Mouse (Mus musculus): ENCODE measurements at regions not wholly inside any gene's neighbourhood (a gene's known extent, or its start where the extent isn't known, plus 50 kb on each side); places are given as distances from the start of the nearest gene placed in this dataset.

DNA sequence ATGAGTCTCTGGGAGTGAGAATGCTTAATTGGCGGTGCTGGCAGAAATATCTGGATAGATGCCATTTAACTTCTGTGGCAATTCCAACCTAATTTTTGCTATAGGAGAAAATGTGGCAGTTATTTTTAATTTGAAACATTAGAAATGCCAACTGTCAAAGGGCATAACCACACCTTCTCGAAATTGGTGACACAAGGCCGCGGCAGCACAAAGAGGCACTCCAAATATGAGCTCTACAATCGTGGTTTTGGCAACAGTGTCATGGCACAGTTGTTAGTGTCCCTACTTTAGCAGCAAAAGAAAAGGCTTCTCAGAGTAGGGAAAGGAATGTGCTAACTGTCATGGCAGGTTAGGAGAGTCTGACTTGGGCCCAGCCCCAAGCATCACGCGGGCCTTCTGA, 157.0 kb upstream of the Runx1 start:
- H3K36me3 ChIP-seq (ENCODE audit: control insufficient read depth, insufficient read depth, low read length), result no peaks in the 10 kb centered on the region
- H3K4me3 ChIP-seq (ENCODE audit: insufficient read depth, low read depth, low read length), result no peak overlapping the region
- DNase-seq, result no peak
- 97% methylated on average over 7 of the region's 7 CpGs for WGBS
- no peaks in the 10 kb centered on the region for H3K4me1 ChIP-seq (ENCODE audit: control insufficient read depth, insufficient read depth, low read length)
- TF ChIP-seq POLR2A (IDR thresholded peaks at IDR 0.05; ENCODE audit: low read depth, low read length) (no peak), CTCF (conservative IDR thresholded peaks at IDR 0.05; ENCODE audit: insufficient read depth, insufficient read length, low read depth, low read length) (no peak)
- H3K27me3 ChIP-seq (replicated peaks; ENCODE audit: control insufficient read depth, insufficient read depth, low read length), result no peaks in the 10 kb centered on the region
- no peak overlapping the region for H3K27ac ChIP-seq (ENCODE audit: insufficient read depth, low read depth, low read length)

GRCm38 (mm10) chr16:92979620-92980330, 153.8 kb upstream of the Runx1 start:
- no peaks in the 10 kb centered on the region for H3K36me3 ChIP-seq (ENCODE audit: control insufficient read depth, insufficient read depth, low read length)
- TF ChIP-seq POLR2A (IDR thresholded peaks at IDR 0.05; ENCODE audit: low read depth, low read length), result no peak
- TF ChIP-seq CTCF (conservative IDR thresholded peaks at IDR 0.05; ENCODE audit: insufficient read depth, insufficient read length, low read depth, low read length), result no peak
- DNase-seq, result no peak
- H3K4me3 ChIP-seq (ENCODE audit: insufficient read depth, low read depth, low read length), result no peak overlapping the region
- H3K27ac ChIP-seq (ENCODE audit: insufficient read depth, low read depth, low read length), result no peak overlapping the region
- no peaks in the 10 kb centered on the region for H3K27me3 ChIP-seq (replicated peaks; ENCODE audit: control insufficient read depth, insufficient read depth, low read length)
- 43% methylated on average over 11 of the region's 11 CpGs for whole genome bisulfite sequencing
- H3K4me1 ChIP-seq (ENCODE audit: control insufficient read depth, insufficient read depth, low read length), result no peaks in the 10 kb centered on the region

GRCm38 (mm10) chr16:92976097-92976496, 150.1 kb upstream of the Runx1 start:
- TF ChIP-seq POLR2A (IDR thresholded peaks at IDR 0.05; ENCODE audit: low read depth, low read length) (no peak), CTCF (conservative IDR thresholded peaks at IDR 0.05; ENCODE audit: insufficient read depth, insufficient read length, low read depth, low read length) (no peak)
- no peaks in the 10 kb centered on the region for H3K4me1 ChIP-seq (ENCODE audit: control insufficient read depth, insufficient read depth, low read length)
- H3K27me3 ChIP-seq (replicated peaks; ENCODE audit: control insufficient read depth, insufficient read depth, low read length), result no peaks in the 10 kb centered on the region
- 59% methylated on average over 8 of the region's 8 CpGs for WGBS
- H3K4me3 ChIP-seq (ENCODE audit: insufficient read depth, low read depth, low read length), result no peak overlapping the region
- DNase-seq, result no peak
- no peaks in the 10 kb centered on the region for H3K36me3 ChIP-seq (ENCODE audit: control insufficient read depth, insufficient read depth, low read length)
- H3K27ac ChIP-seq (ENCODE audit: insufficient read depth, low read depth, low read length), result no peak overlapping the region

GRCm38 (mm10) chr16:92975090-92975489, 149.1 kb upstream of the Runx1 start:
- no peak for TF ChIP-seq POLR2A (IDR thresholded peaks at IDR 0.05; ENCODE audit: low read depth, low read length)
- TF ChIP-seq CTCF (conservative IDR thresholded peaks at IDR 0.05; ENCODE audit: insufficient read depth, insufficient read length, low read depth, low read length), result no peak
- Histone ChIP-seq H3K27me3 (replicated peaks; ENCODE audit: control insufficient read depth, insufficient read depth, low read length) (no peaks in the 10 kb centered on the region), H3K4me1 (ENCODE audit: control insufficient read depth, insufficient read depth, low read length) (no peaks in the 10 kb centered on the region), H3K36me3 (ENCODE audit: control insufficient read depth, insufficient read depth, low read length) (no peaks in the 10 kb centered on the region), H3K4me3 (ENCODE audit: insufficient read depth, low read depth, low read length) (no peak overlapping the region), H3K27ac (ENCODE audit: insufficient read depth, low read depth, low read length) (no peak overlapping the region)
- WGBS, result 89% methylated on average over 8 of the region's 8 CpGs
- no peak for DNase-seq

GRCm38 (mm10) chr16:92972681-92973080, 146.7 kb upstream of the Runx1 start:
- 77% methylated on average over 5 of the region's 5 CpGs for WGBS
- Histone ChIP-seq H3K36me3 (ENCODE audit: control insufficient read depth, insufficient read depth, low read length) (no peaks in the 10 kb centered on the region), H3K4me3 (ENCODE audit: insufficient read depth, low read depth, low read length) (no peak overlapping the region), H3K27ac (ENCODE audit: insufficient read depth, low read depth, low read length) (no peak overlapping the region), H3K4me1 (ENCODE audit: control insufficient read depth, insufficient read depth, low read length) (no peaks in the 10 kb centered on the region), H3K27me3 (replicated peaks; ENCODE audit: control insufficient read depth, insufficient read depth, low read length) (no peaks in the 10 kb centered on the region)
- TF ChIP-seq POLR2A (IDR thresholded peaks at IDR 0.05; ENCODE audit: low read depth, low read length) (no peak), CTCF (conservative IDR thresholded peaks at IDR 0.05; ENCODE audit: insufficient read depth, insufficient read length, low read depth, low read length) (no peak)
- DNase-seq, result no peak

GRCm38 (mm10) chr16:92971956-92972355, 146.0 kb upstream of the Runx1 start:
- WGBS, result 90% methylated on average over 3 of the region's 3 CpGs
- no peaks in the 10 kb centered on the region for H3K36me3 ChIP-seq (ENCODE audit: control insufficient read depth, insufficient read depth, low read length)
- H3K4me1 ChIP-seq (ENCODE audit: control insufficient read depth, insufficient read depth, low read length), result no peaks in the 10 kb centered on the region
- TF ChIP-seq POLR2A (IDR thresholded peaks at IDR 0.05; ENCODE audit: low read depth, low read length) (no peak), CTCF (conservative IDR thresholded peaks at IDR 0.05; ENCODE audit: insufficient read depth, insufficient read length, low read depth, low read length) (no peak)
- no peak for DNase-seq
- H3K27ac ChIP-seq (ENCODE audit: insufficient read depth, low read depth, low read length), result no peak overlapping the region
- H3K27me3 ChIP-seq (replicated peaks; ENCODE audit: control insufficient read depth, insufficient read depth, low read length), result no peaks in the 10 kb centered on the region
- no peak overlapping the region for H3K4me3 ChIP-seq (ENCODE audit: insufficient read depth, low read depth, low read length)

GRCm38 (mm10) chr16:92970587-92970986, 144.6 kb upstream of the Runx1 start:
- 91% methylated on average over 2 of the region's 2 CpGs for WGBS

More at GRCm38 (mm10) chr16:92970587-92970986, 144.6 kb upstream of the Runx1 start:
- Histone ChIP-seq H3K36me3 (ENCODE audit: control insufficient read depth, insufficient read depth, low read length) (no peaks in the 10 kb centered on the region), H3K27ac (ENCODE audit: insufficient read depth, low read depth, low read length) (no peak overlapping the region), H3K4me1 (ENCODE audit: control insufficient read depth, insufficient read depth, low read length) (no peaks in the 10 kb centered on the region), H3K4me3 (ENCODE audit: insufficient read depth, low read depth, low read length) (no peak overlapping the region), H3K27me3 (replicated peaks; ENCODE audit: control insufficient read depth, insufficient read depth, low read length) (no peaks in the 10 kb centered on the region)
- TF ChIP-seq CTCF (conservative IDR thresholded peaks at IDR 0.05; ENCODE audit: insufficient read depth, insufficient read length, low read depth, low read length) (no peak), POLR2A (IDR thresholded peaks at IDR 0.05; ENCODE audit: low read depth, low read length) (no peak)
- DNase-seq, result no peak

Data from kidney, adult 2 months (tissue).